Mouse (Mus musculus): ENCODE measurements around the gene Osbp2.

DNA sequence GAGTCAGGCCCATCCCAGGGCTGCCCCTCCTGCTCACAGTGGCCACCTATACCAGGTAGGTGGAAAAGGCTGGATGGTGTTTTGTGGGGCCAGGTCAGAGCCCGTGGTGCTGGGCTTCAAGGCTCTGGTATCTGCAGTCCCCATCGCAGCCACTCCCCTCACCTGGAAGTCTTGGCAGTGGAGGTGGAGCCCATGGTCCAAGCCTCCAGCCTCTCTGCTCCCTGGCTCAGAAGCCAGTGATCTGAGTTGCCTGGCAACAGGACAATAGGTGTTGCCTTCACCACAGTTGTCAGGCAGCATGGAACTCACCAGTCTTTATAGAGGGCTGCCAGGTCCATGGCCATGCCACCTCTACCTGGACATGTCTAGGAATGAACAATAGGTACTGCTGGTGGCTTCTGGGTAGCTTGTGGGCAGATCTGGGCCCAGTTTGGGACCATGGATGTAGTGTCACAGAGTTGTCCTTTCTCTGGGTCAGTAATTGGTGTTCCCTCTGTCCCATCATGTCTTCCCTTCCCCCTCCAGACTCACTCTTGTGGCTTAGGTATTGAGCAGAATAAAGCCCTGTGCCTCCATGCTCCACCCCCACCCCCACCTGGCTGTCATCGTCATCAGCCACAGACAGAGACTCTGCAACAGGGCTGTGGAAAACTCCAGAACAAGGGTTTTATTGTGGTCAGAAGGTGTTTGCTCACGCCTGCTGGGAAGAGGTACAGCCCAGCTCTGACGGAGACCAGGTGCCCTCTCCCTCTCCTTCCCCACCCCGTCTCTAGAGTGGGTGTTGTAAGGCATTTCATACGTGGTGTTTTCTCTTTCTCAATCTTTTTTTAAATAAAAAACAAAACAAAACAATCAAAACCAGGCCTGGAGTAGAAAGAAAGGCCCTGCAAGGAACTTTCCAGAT, 160.4 kb downstream of the Osbp2 start:
- TF ChIP-seq MYOG (IDR thresholded peaks at IDR 0.05; ENCODE audit: control insufficient read depth in 1 of 3, insufficient read depth in 1 of 3, insufficient read length in 2 of 3, low read depth in 2 of 3): no peak
- TF ChIP-seq MAX (IDR thresholded peaks at IDR 0.05; ENCODE audit: low read depth): no peak
- TF ChIP-seq USF1 (IDR thresholded peaks at IDR 0.05; ENCODE audit: low read depth): no peak
- no peak for TF ChIP-seq POLR2A (IDR thresholded peaks at IDR 0.05; ENCODE audit: insufficient read length, low read depth)
- TF ChIP-seq POLR2AphosphoS2 (IDR thresholded peaks at IDR 0.05; ENCODE audit: insufficient read length, low read depth): no peak
- TF ChIP-seq TCF3 (IDR thresholded peaks at IDR 0.05; ENCODE audit: insufficient read length, low read depth): no peak
- TF ChIP-seq E2F4 (IDR thresholded peaks at IDR 0.05; ENCODE audit: insufficient read depth): no peak
